Mouse (Mus musculus): ENCODE data around the gene Chrne. TPM values are rescaled to one million over a fixed set of nuclear protein-coding genes. Genes with fewer than 3 reads are reported as not detected.

Chrne gene
- polyA plus RNA-seq, 1 experiment from 2014 or later: not detected

DNA sequence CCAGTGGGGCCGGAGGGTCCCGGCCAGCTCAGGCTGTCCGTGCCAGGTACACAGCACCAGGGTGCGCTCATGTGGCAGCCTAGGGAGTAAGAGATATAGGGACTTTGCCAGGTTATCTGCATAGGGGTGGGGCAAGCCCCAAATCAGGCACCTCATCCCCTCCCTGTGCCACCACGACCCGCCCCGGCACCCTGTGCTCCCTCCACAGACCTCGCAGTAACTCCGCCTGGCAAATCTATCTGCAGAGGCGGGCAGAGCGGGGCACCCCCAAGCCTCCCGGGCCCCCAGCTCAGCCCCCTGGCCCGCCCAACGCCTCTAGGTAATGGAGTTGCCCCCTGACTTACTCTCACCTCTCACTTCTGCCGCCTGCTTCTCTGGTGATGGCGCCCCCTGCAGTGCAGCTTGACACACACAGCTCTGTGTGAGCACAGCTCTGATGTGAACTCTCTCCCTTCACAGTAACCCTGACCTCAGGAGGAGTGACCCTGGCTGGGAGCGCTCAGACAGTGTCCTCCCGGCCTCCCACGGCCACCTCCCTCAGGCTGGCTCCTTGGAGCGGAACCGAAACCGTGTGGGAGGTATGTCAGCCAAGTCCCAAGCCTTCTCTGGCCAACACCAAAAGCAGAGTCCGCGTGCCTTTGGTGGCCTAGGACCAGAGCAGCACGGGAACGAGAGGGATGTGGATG, 10.5 kb downstream of the Chrne start:
- H3K4me3 ChIP-seq: no peak overlapping the region
- DNase-seq (ENCODE audit: low spot score): no peak
- H3K4me1 ChIP-seq: no peaks in the 10 kb centered on the region
- no peaks in the 10 kb centered on the region for H3K27me3 ChIP-seq (ENCODE audit: low read depth, poor library complexity, severe bottlenecking)
- whole genome bisulfite sequencing: 89% methylated on average over 26 of the region's 26 CpGs
- 0 out of 2 replicates have a peak overlapping the region, but pooled peaks have one; percentile 20 for H3K27ac ChIP-seq
- no peaks in the 10 kb centered on the region for H3K9me3 ChIP-seq (replicated peaks)
- H3K36me3 ChIP-seq: peaks cover 100% of the 10 kb centered on the region

DNA sequence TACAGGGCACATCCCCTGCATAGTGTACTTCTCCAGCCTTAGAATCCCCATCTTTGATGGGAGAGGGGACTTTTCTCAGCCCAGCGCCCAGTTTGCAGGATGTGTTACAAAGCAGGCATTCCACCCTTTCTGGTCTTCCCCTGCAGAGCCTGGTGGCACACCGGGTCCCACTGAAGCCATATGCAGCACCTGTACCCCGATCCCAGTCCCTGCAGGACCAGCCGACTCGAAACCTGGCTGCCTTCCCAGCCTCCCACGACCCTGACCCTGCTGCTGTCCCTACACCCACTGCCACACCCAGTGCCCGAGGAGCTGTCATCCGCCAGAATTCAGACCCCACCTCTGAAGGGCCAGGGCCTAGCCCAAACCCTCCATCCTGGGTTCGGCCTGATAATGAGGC, 11.4 kb downstream of the Chrne start:
- DNase-seq (ENCODE audit: low spot score): no peak
- Histone ChIP-seq H3K27ac (no peak overlapping the region), H3K27me3 (ENCODE audit: low read depth, poor library complexity, severe bottlenecking) (no peaks in the 10 kb centered on the region), H3K9me3 (replicated peaks) (no peaks in the 10 kb centered on the region), H3K4me3 (no peak overlapping the region), H3K4me1 (no peaks in the 10 kb centered on the region), H3K36me3 (peaks cover 100% of the 10 kb centered on the region)
- WGBS: 96% methylated on average over 9 of the region's 9 CpGs

DNA sequence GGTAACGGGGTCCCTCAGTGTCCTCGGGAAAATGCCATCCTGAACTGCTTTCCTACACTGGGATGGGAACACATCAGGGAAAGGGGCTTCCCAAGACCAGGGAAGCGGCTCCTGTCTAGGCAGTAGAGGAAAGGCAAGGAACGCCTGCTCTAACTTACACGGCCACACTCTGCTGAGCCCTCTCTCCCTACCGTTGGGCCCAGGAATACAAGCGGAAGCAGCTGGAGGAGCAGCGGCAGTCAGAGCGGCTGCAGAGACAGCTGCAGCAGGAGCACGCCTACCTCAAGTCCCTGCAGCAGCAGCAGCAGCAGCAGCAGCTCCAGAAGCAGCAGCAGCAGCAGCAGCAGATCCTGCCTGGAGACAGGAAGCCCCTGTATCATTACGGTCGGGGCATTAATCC, 12.3 kb downstream of the Chrne start:
- Histone ChIP-seq H3K27me3 (ENCODE audit: low read depth, poor library complexity, severe bottlenecking) (no peaks in the 10 kb centered on the region), H3K4me3 (no peak overlapping the region), H3K27ac (no peak overlapping the region), H3K9me3 (replicated peaks) (no peaks in the 10 kb centered on the region), H3K36me3 (peaks cover 100% of the 10 kb centered on the region), H3K4me1 (no peaks in the 10 kb centered on the region)
- DNase-seq (ENCODE audit: low spot score): no peak
- WGBS: 75% methylated on average over 12 of the region's 12 CpGs

DNA sequence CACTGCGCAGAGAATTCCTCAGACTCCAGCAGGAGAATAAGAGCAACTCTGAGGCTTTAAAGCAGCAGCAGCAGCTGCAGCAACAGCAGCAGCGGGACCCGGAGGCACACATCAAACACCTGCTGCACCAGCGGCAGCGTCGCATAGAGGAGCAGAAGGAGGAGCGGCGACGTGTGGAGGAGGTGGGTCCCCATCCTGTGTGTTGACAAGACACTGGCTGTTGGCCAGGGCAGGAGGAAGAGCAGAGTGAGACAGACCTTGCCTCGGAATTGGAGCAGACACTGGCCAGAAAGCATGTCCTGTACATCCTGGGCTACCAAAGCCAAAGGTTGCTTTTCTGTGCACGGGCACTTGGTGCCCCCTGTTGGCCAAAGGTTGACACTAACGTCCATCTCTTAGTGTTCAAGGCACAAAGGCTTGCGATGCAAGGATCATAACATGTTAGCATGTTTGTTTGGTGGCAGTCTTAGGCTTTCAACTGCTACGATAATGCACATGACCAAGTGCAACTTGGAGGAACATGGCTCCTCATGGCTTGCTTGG, 13.9 kb downstream of the Chrne start:
- WGBS: 67% methylated on average over 14 of the region's 14 CpGs
- H3K4me1 ChIP-seq: no peaks in the 10 kb centered on the region
- H3K27me3 ChIP-seq (ENCODE audit: low read depth, poor library complexity, severe bottlenecking): no peaks in the 10 kb centered on the region
- no peaks in the 10 kb centered on the region for H3K9me3 ChIP-seq (replicated peaks)
- H3K27ac ChIP-seq: no peak overlapping the region
- DNase-seq (ENCODE audit: low spot score): peak; percentile 74
- H3K4me3 ChIP-seq: no peak overlapping the region
- peaks cover 97% of the 10 kb centered on the region for H3K36me3 ChIP-seq

DNA sequence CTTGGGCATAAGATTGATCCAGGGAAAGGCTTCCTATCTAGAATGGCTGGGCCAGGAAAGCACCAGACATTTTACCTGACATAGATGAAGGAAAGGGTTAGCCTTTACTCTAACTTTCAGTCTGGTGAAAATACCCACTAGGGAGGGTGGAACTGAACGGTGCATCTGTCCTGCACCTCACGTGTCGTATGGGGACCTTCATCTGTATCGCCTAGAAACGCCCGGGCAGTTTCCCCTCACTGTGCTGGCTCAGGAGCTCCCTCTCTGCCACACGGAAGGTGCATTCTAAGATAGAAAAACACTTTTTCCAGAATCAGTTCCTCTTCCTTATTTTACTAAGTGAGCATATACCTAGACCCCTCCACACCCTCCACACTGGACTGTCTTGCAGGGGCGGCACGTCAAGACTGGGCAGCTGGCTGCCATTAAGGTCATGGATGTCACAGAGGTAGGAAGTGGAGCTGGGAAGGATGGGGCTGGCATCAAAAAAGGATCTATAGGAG, 20.5 kb downstream of the Chrne start:
- H3K4me1 ChIP-seq: peaks cover 6% of the 10 kb centered on the region; the same call in 1 of the 2 replicates
- H3K9me3 ChIP-seq (replicated peaks): no peaks in the 10 kb centered on the region
- 91% methylated on average over 9 of the region's 9 CpGs for WGBS
- H3K27me3 ChIP-seq (ENCODE audit: low read depth, poor library complexity, severe bottlenecking): no peaks in the 10 kb centered on the region
- no peak overlapping the region for H3K27ac ChIP-seq
- H3K36me3 ChIP-seq: peaks cover 66% of the 10 kb centered on the region
- no peak for DNase-seq (ENCODE audit: low spot score)
- no peak overlapping the region for H3K4me3 ChIP-seq

DNA sequence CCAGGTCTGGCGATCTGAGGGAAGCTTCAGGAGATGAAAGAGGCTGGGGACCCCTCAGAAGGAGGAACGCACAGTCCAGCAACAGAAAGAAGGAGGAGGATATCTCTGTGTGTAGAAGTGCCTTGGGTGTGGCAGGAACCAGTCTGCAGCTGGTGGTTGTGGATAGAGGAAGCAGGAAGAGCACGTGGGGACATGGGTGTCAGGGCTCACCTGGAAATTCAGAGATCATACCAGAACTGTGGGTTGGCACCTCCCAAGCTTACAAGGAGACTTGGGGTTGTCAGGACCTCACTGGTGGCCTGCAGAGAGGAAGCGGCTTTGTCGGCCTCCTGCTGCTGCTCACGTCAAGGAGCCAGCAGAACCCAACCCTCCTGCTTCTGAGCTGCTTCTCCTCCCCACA, 21.7 kb downstream of the Chrne start:
- Histone ChIP-seq H3K27ac (no peak overlapping the region), H3K9me3 (replicated peaks) (no peaks in the 10 kb centered on the region), H3K27me3 (ENCODE audit: low read depth, poor library complexity, severe bottlenecking) (no peaks in the 10 kb centered on the region), H3K4me3 (no peak overlapping the region), H3K36me3 (peaks cover 54% of the 10 kb centered on the region), H3K4me1 (peaks cover 6% of the 10 kb centered on the region; the same call in 1 of the 2 replicates)
- WGBS: 89% methylated on average over 6 of the region's 6 CpGs
- DNase-seq (ENCODE audit: low spot score): no peak

DNA sequence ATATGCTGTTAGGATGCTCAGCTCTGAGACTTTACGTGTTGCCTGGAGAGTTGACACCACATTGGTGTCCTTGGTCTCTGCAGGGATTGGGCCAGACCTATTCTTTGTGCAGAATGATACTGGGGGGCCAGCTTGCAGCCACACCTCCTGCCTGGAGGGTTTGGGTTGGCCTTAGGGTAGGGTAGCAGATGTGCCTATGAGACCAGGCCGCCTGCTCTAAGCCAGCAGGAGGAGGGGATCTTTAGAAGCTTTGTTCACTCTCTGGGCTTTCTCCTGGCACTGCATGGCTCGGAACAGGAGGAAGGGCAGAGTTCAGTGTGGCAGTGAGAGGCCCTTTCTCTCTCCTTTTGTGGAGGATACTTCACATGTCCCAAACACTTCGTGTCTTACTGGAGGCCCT, 22.9 kb downstream of the Chrne start:
- 80% methylated on average over 4 of the region's 4 CpGs for WGBS
- H3K27me3 ChIP-seq (ENCODE audit: low read depth, poor library complexity, severe bottlenecking): no peaks in the 10 kb centered on the region

DNA sequence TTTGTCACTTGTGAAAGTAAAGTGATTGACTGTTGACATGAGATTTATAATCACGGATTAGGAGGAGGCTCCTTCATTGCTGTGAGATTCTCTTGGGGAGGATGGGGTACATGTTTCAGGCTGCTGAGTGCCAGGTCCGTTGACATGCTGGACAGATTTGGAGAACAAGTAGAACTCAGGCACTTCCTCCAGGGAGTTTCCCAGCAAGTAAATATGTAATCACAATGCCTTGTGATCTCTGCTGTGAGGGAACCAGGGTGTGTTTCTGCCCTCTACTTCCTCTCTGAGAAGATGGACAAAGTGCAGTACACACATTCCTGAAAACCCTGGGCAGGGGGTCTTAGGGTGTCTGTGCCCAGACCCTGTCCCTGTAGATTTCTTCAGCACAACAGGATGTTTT, 23.4 kb downstream of the Chrne start:
- 68% methylated on average over 2 of the region's 2 CpGs for WGBS
- no peak overlapping the region for H3K4me3 ChIP-seq
- no peak for DNase-seq (ENCODE audit: low spot score)
- peaks cover 6% of the 10 kb centered on the region; the same call in 1 of the 2 replicates for H3K4me1 ChIP-seq
- no peaks in the 10 kb centered on the region for H3K9me3 ChIP-seq (replicated peaks)
- peaks cover 41% of the 10 kb centered on the region for H3K36me3 ChIP-seq
- no peaks in the 10 kb centered on the region for H3K27me3 ChIP-seq (ENCODE audit: low read depth, poor library complexity, severe bottlenecking)
- no peak overlapping the region for H3K27ac ChIP-seq

More for the DNA sequence above, 22.9 kb downstream of the Chrne start:
- H3K36me3 ChIP-seq: peaks cover 42% of the 10 kb centered on the region
- H3K27ac ChIP-seq: no peak overlapping the region
- no peaks in the 10 kb centered on the region for H3K9me3 ChIP-seq (replicated peaks)
- peaks cover 6% of the 10 kb centered on the region; the same call in 1 of the 2 replicates for H3K4me1 ChIP-seq
- H3K4me3 ChIP-seq: no peak overlapping the region
- DNase-seq (ENCODE audit: low spot score): no peak

- H3K4me1 ChIP-seq: peaks cover 6% of the 10 kb centered on the region; the same call in 1 of the 2 replicates
- WGBS: 84% methylated on average over 15 of the region's 15 CpGs
- no peak overlapping the region for H3K27ac ChIP-seq
- no peaks in the 10 kb centered on the region for H3K9me3 ChIP-seq (replicated peaks)
- no peak for DNase-seq (ENCODE audit: low spot score)
- H3K27me3 ChIP-seq (ENCODE audit: low read depth, poor library complexity, severe bottlenecking): no peaks in the 10 kb centered on the region
- H3K36me3 ChIP-seq: peaks cover 29% of the 10 kb centered on the region
- H3K4me3 ChIP-seq: no peak overlapping the region
Observed at GRCm38 (mm10) chr11:70594253-70594989, 24.6 kb downstream of the Chrne start.

GRCm38 (mm10) chr11:70591733-70592132, 27.3 kb downstream of the Chrne start:
- 97% methylated on average over 1 of the region's 1 CpGs for WGBS
- no peak for DNase-seq (ENCODE audit: low spot score)
- H3K4me3 ChIP-seq: no peak overlapping the region
- no peak overlapping the region for H3K27ac ChIP-seq
- H3K36me3 ChIP-seq: peaks cover 10% of the 10 kb centered on the region
- no peaks in the 10 kb centered on the region for H3K9me3 ChIP-seq (replicated peaks)
- H3K27me3 ChIP-seq (ENCODE audit: low read depth, poor library complexity, severe bottlenecking): no peaks in the 10 kb centered on the region
- H3K4me1 ChIP-seq: peaks cover 6% of the 10 kb centered on the region; the same call in 1 of the 2 replicates

- H3K36me3 ChIP-seq: peaks cover 8% of the 10 kb centered on the region
Observed at GRCm38 (mm10) chr11:70586954-70587353, 32.1 kb downstream of the Chrne start.

DNA sequence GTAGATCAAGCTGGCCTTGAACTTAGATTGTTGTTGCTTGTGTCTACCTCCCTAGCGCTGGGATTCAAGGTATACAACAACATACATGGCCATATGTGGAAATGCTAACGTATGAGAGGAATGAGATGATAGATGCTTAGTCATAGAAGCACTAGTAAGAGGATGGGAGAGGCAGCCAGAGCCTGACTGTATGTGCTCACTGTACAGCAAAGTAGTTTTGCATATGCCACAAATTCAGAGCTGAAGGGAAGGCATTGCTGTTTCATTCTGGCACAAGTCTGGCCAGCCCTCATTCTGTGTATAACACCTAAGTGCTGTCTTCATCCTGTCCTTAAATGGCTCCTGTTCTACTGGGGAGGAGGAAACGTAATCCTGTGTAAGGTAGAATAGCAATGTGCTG, 32.8 kb downstream of the Chrne start:
- H3K36me3 ChIP-seq: peaks cover 11% of the 10 kb centered on the region
- no peaks in the 10 kb centered on the region for H3K9me3 ChIP-seq (replicated peaks)
- no peak overlapping the region for H3K27ac ChIP-seq
- no peak overlapping the region for H3K4me3 ChIP-seq
- H3K27me3 ChIP-seq (ENCODE audit: low read depth, poor library complexity, severe bottlenecking): no peaks in the 10 kb centered on the region
- 90% methylated on average over 3 of the region's 3 CpGs for WGBS
- DNase-seq (ENCODE audit: low spot score): no peak
- H3K4me1 ChIP-seq: peaks cover 27% of the 10 kb centered on the region

More at GRCm38 (mm10) chr11:70586954-70587353, 32.1 kb downstream of the Chrne start:
- Histone ChIP-seq H3K9me3 (replicated peaks) (no peaks in the 10 kb centered on the region), H3K4me3 (no peak overlapping the region), H3K27me3 (ENCODE audit: low read depth, poor library complexity, severe bottlenecking) (no peaks in the 10 kb centered on the region), H3K27ac (no peak overlapping the region), H3K4me1 (peaks cover 26% of the 10 kb centered on the region)
- WGBS: 87% methylated on average over 5 of the region's 5 CpGs
- no peak for DNase-seq (ENCODE audit: low spot score)

- peaks cover 14% of the 10 kb centered on the region for H3K36me3 ChIP-seq
- H3K4me3 ChIP-seq: no peak overlapping the region
- 62% methylated on average over 7 of the region's 7 CpGs for WGBS
- DNase-seq (ENCODE audit: low spot score): no peak
- H3K4me1 ChIP-seq: peaks cover 33% of the 10 kb centered on the region
- no peaks in the 10 kb centered on the region for H3K9me3 ChIP-seq (replicated peaks)
- no peaks in the 10 kb centered on the region for H3K27me3 ChIP-seq (ENCODE audit: low read depth, poor library complexity, severe bottlenecking)
- H3K27ac ChIP-seq: peak overlapping the region; percentile 21
Observed at GRCm38 (mm10) chr11:70585457-70585856, 33.6 kb downstream of the Chrne start.
